Mouse (Mus musculus): Measurements from ENCODE around the gene Scarb1. TPM values are rescaled to one million over a fixed set of nuclear protein-coding genes. Genes with fewer than 3 reads are reported as not detected.

The Scarb1 gene
- total and polyA plus RNA-seq, 2 experiments from 2014 or later, result 57.7 to 74.0 TPM

DNA sequence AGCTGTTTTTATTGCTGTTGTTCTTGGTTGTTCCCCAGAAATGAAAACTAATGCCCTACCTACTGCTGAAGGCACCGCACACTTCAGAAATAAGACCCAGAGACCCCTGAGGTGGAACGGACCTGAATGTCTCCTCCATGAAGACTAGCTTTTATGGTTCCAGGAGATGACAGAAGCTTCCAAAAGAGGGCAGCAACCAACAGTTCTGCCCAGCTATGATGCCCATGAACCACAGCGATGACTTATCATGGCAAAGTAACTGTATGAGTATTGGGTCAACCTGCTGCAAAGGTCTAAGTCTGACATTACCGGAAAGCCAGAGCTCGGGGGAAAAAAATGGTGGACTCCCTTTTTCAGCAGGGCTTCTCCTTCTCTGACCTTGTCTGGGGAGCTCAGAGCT lies 38.0 kb upstream of the Scarb1 start:
- ATAC-seq (ENCODE audit: low FRiP score) (no peak), DNase-seq (ENCODE audit: low spot score) (no peak)
- no peak overlapping the region for H3K27ac ChIP-seq (ENCODE audit: low read depth, low read length)
- no peak overlapping the region for H3K4me2 ChIP-seq (ENCODE audit: low read depth, low read length, poor library complexity, severe bottlenecking)
- no peaks in the 10 kb centered on the region for H3K27me3 ChIP-seq (ENCODE audit: insufficient read depth, low read length)
- no peaks in the 10 kb centered on the region for H3K4me1 ChIP-seq (ENCODE audit: insufficient read depth, low read length)
- WGBS, result 82% methylated on average over 5 of the region's 5 CpGs
- H3K4me3 ChIP-seq (ENCODE audit: low read depth, low read length), result no peak overlapping the region
- H3K36me3 ChIP-seq (ENCODE audit: insufficient read depth, low read length), result no peaks in the 10 kb centered on the region
- TF ChIP-seq CTCF (IDR thresholded peaks at IDR 0.05), result peak; percentile 32
- H3K9me3 ChIP-seq (ENCODE audit: low read length), result no peaks in the 10 kb centered on the region
- no peak overlapping the region for H3K9ac ChIP-seq (replicated peaks; ENCODE audit: low read length, poor library complexity, severe bottlenecking)

DNA sequence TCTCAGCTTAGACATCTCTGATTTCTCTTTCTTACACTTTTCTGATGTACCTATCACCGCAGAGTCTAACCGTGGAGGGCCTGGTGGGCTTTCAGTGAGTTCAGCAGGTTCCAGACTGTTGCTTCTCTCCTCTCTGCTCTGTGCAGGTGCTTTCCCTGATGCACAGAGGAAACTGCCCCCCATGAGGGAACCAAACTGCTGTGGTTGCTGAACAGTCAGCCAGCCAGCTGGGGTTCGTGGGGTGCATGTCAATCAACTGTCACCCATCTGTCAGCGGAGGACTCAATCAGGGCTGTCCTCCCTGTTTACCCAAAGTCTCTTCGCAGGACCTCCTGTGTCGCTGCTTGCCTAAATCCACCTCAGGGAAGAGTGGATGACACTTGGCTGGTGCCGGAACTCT lies 36.3 kb upstream of the Scarb1 start:
- Histone ChIP-seq H3K4me1 (ENCODE audit: insufficient read depth, low read length) (no peaks in the 10 kb centered on the region), H3K27me3 (ENCODE audit: insufficient read depth, low read length) (no peaks in the 10 kb centered on the region), H3K27ac (ENCODE audit: low read depth, low read length) (no peak overlapping the region), H3K4me2 (ENCODE audit: low read depth, low read length, poor library complexity, severe bottlenecking) (no peak overlapping the region), H3K9ac (replicated peaks; ENCODE audit: low read length, poor library complexity, severe bottlenecking) (no peak overlapping the region), H3K9me3 (ENCODE audit: low read length) (no peaks in the 10 kb centered on the region), H3K36me3 (ENCODE audit: insufficient read depth, low read length) (no peaks in the 10 kb centered on the region), H3K4me3 (ENCODE audit: low read depth, low read length) (no peak overlapping the region)
- ATAC-seq (ENCODE audit: low FRiP score) (no peak), DNase-seq (ENCODE audit: low spot score) (no peak)
- TF ChIP-seq CTCF (IDR thresholded peaks at IDR 0.05), result no peak
- 67% methylated on average over 7 of the region's 7 CpGs for WGBS

DNA sequence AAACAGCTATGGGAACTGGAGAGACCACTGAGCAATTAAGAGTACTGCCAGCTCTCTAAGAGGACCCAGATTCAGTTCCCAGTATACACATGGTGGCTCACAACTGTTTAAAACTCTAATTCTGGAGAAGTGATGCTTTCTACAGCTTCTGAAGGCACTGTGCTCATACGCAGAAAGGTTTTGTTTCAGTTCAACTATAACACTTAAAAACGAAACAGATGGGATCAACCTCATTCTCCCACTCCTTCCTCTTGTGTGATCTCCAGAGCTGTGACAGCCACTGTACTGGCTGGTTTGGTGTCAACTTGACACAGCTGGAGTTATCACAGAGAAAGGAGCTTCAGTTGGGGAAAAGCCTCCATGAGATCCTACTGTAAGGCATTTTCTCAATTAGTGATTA lies 35.0 kb upstream of the Scarb1 start:
- Histone ChIP-seq H3K9me3 (ENCODE audit: low read length) (no peaks in the 10 kb centered on the region), H3K27me3 (ENCODE audit: insufficient read depth, low read length) (no peaks in the 10 kb centered on the region), H3K27ac (ENCODE audit: low read depth, low read length) (no peak overlapping the region), H3K4me1 (ENCODE audit: insufficient read depth, low read length) (no peaks in the 10 kb centered on the region), H3K4me3 (ENCODE audit: low read depth, low read length) (no peak overlapping the region), H3K4me2 (ENCODE audit: low read depth, low read length, poor library complexity, severe bottlenecking) (no peak overlapping the region), H3K36me3 (ENCODE audit: insufficient read depth, low read length) (no peaks in the 10 kb centered on the region), H3K9ac (replicated peaks; ENCODE audit: low read length, poor library complexity, severe bottlenecking) (no peak overlapping the region)
- 90% methylated on average over 2 of the region's 2 CpGs for WGBS
- no peak for DNase-seq (ENCODE audit: low spot score)
- TF ChIP-seq CTCF (IDR thresholded peaks at IDR 0.05), result no peak
- no peak for ATAC-seq (ENCODE audit: low FRiP score)

DNA sequence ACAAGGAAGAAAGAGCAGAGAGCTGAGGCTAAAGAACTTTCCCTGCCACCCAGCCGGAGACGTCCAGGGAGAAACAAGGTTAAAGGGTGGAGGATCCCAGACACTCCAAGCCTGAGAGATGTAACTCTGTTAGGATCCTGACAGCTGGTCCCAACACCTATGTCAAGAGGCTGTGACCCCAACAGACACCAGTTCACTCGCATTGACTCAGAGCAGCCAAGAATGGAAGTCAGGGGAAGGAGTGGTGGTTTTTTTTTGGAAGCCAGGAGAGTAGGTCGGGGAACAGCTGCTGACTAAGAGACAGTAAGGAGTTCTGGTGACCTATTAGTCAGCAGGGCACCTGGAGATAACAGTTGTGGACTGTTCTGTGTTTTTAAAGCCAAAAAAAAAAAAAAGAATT lies 31.1 kb upstream of the Scarb1 start:
- no peak for TF ChIP-seq CTCF (IDR thresholded peaks at IDR 0.05)
- Histone ChIP-seq H3K9ac (replicated peaks; ENCODE audit: low read length, poor library complexity, severe bottlenecking) (no peak overlapping the region), H3K36me3 (ENCODE audit: insufficient read depth, low read length) (no peaks in the 10 kb centered on the region), H3K9me3 (ENCODE audit: low read length) (no peaks in the 10 kb centered on the region), H3K4me3 (ENCODE audit: low read depth, low read length) (no peak overlapping the region), H3K27me3 (ENCODE audit: insufficient read depth, low read length) (no peaks in the 10 kb centered on the region), H3K4me2 (ENCODE audit: low read depth, low read length, poor library complexity, severe bottlenecking) (no peak overlapping the region), H3K27ac (ENCODE audit: low read depth, low read length) (no peak overlapping the region), H3K4me1 (ENCODE audit: insufficient read depth, low read length) (no peaks in the 10 kb centered on the region)
- 93% methylated on average over 4 of the region's 4 CpGs for WGBS
- DNase-seq (ENCODE audit: low spot score) (no peak), ATAC-seq (ENCODE audit: low FRiP score) (no peak)

DNA sequence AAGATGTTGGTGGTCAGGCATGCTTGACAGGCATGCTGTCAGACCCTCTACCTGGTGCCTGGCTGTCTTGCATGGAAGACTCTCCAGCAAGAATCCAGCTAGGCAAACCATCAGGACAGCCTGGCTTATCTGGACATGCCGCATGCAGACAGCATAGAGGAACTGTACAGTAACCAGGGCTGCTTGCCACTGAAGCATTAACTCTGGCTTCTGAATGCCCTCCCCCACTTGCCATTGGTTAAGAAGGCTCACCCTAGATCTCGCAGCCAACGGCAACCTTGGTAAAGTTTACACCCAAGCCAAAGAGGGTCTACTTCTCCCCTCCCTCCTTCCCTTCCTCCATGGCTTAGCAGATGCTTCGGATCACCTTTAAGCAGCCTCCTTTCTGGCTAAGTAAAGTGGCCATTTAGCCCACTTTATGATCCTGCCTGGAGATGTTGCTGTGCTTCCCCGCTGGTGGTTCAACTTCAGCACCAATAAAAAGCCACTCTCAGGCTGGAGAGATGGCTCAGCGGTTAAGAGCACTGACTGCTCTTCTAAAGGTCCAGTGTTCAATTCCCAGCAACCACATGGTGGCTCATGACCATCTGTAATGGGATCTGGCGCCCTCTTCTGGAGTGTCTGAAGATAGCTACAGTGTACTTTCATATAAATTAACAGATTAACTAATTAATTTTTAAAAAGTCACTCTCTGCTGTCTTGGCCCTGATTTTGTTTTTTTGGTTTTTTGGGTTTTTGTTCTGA lies 30.2 kb upstream of the Scarb1 start:
- Histone ChIP-seq H3K9me3 (ENCODE audit: low read length) (no peaks in the 10 kb centered on the region), H3K36me3 (ENCODE audit: insufficient read depth, low read length) (no peaks in the 10 kb centered on the region), H3K27me3 (ENCODE audit: insufficient read depth, low read length) (no peaks in the 10 kb centered on the region), H3K27ac (ENCODE audit: low read depth, low read length) (no peak overlapping the region), H3K4me3 (ENCODE audit: low read depth, low read length) (no peak overlapping the region), H3K9ac (replicated peaks; ENCODE audit: low read length, poor library complexity, severe bottlenecking) (no peak overlapping the region), H3K4me2 (ENCODE audit: low read depth, low read length, poor library complexity, severe bottlenecking) (no peak overlapping the region), H3K4me1 (ENCODE audit: insufficient read depth, low read length) (no peaks in the 10 kb centered on the region)
- DNase-seq (ENCODE audit: low spot score) (no peak), ATAC-seq (ENCODE audit: low FRiP score) (no peak)
- WGBS, result 78% methylated on average over 7 of the region's 7 CpGs
- TF ChIP-seq CTCF (IDR thresholded peaks at IDR 0.05), result peak; percentile 13; the same call in 1 of the 2 replicates

DNA sequence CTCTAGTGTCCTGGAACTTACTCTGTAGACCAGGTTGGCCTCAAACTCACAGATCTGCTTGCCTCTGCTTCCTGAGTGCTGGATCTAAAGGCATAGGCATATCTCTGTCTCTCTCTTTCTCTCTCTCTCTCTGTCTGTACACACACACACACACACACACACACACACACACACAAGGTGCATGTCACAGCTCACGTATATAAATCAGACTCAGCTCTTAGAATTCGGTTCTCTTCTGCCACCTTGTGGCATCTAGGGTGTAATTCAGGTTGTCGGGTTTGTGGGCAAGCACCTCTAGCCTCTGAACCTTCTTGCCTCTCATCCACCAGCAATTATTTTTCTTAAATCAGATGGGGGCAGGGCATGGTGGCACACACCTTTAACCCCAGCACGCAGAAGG lies 27.7 kb upstream of the Scarb1 start:
- Histone ChIP-seq H3K36me3 (ENCODE audit: insufficient read depth, low read length) (no peaks in the 10 kb centered on the region), H3K4me1 (ENCODE audit: insufficient read depth, low read length) (no peaks in the 10 kb centered on the region), H3K27ac (ENCODE audit: low read depth, low read length) (no peak overlapping the region), H3K9me3 (ENCODE audit: low read length) (no peaks in the 10 kb centered on the region), H3K4me2 (ENCODE audit: low read depth, low read length, poor library complexity, severe bottlenecking) (no peak overlapping the region), H3K4me3 (ENCODE audit: low read depth, low read length) (no peak overlapping the region), H3K27me3 (ENCODE audit: insufficient read depth, low read length) (no peaks in the 10 kb centered on the region), H3K9ac (replicated peaks; ENCODE audit: low read length, poor library complexity, severe bottlenecking) (no peak overlapping the region)
- TF ChIP-seq CTCF (IDR thresholded peaks at IDR 0.05), result peak; percentile 90
- WGBS, result 2% methylated on average over 4 of the region's 4 CpGs
- ATAC-seq (ENCODE audit: low FRiP score), result no peak
- DNase-seq (ENCODE audit: low spot score), result peak; percentile 84

Measured in midbrain, postnatal 0 days (tissue).